Mouse (Mus musculus): Measurements from ENCODE around the gene Degs2. TPM values are rescaled to one million over a fixed set of nuclear protein-coding genes. Genes with fewer than 3 reads are reported as not detected.

Degs2 gene
- total RNA-seq, 2 experiments from 2014 or later, result 0.94 to 1.4 TPM

Small RNAs within 50 kb of the gene (microRNA-seq; reads per million reads assigned to microRNA genes)
- 0 reads per million in 2 experiments for gene Gm23872
- gene Mir342, result 6,313 to 10,330 reads per million in 2 experiments

Other genes starting within 250 kb of the Degs2 start
- gene Evl, start 147.6 kb downstream of the Degs2 start, total RNA-seq (2021), result 100 to 1,000 TPM; 285 to 314 TPM
- 10 to 100 TPM; 46.3 to 47.9 TPM for gene Yy1, start 90.7 kb upstream of the Degs2 start, total RNA-seq (2021)
- gene Slc25a29, start 133.6 kb upstream of the Degs2 start, total RNA-seq (2021), result 10 to 100 TPM; 14.7 to 15.8 TPM
- gene Slc25a47, start 133.7 kb upstream of the Degs2 start, total RNA-seq (2021), result 1 to 10 TPM; 7.3 to 8.3 TPM
- gene Wdr25, start 191.3 kb upstream of the Degs2 start, total RNA-seq (2021), result 1 to 10 TPM; 7.4 TPM
- gene Wars, start 191.9 kb upstream of the Degs2 start, total RNA-seq (2021), result 10 to 100 TPM; 90.7 to 93.2 TPM

Data from left cerebral cortex, postnatal 14 days (tissue).